Mouse (Mus musculus) gastrocnemius, adult 8-10 months (tissue): Measurements from ENCODE around the gene Dennd5a. TPM values are rescaled to one million over a fixed set of nuclear protein-coding genes. Genes with fewer than 3 reads are reported as not detected.
A peak's percentile ranks its signal among the peaks of the same experiment; 100 is the strongest.

Experiments used
- DNase-seq, 2 experiments: peaks; one replicate each; pipeline ENCODE4 v3.0.0; 2022; ENCODE audit warnings: low spot score in 2 of 2
- total RNA-seq, 4 experiments: library from RNA; stranded (reverse); gene quantifications; 2 replicates each; pipeline ENCODE4 v1.2.4; 2022

Gene Dennd5a
- total RNA-seq, 4 experiments from 2014 or later, result 41.5 to 49.6 (median 45.4) TPM

DNA sequence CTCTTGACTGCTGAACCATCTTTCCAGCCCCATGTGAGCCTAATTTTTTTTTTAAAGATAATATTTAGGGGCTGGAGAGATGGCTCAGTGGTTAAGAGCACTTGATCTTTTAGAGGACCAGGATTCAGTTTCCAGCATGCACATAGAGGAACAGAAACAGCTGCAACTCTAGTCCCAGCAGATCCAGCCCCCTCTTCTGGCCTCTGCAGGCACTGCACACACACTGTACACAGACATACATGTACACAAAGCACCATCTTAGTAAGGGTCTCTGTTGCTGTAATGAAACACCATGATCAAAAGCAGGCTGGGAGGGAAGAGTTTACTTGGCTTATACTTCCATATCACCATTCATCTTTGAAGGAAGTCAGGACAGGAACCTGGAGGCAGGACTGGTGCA lies 5.4 kb upstream of the Dennd5a start:
- no peak for DNase-seq

DNA sequence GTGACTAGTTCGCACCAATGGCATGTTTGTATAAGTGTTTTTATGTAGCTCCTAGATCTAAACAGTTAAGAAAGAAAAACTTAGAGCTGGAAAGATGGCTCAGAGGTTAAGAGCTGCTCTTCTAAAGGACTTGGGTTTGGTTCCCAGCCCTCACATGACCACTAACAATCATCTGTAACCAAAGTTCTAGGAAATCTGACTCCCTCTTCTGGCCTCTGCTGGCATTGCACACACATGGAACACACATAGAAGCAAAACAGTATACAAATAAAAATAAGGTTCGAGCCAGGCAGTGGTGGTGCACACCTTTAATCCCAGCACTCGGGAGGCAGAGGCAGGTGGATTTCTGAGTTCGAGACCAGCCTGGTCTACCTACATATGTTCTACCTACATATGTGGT lies 3.4 kb upstream of the Dennd5a start:
- no peak for DNase-seq

DNA sequence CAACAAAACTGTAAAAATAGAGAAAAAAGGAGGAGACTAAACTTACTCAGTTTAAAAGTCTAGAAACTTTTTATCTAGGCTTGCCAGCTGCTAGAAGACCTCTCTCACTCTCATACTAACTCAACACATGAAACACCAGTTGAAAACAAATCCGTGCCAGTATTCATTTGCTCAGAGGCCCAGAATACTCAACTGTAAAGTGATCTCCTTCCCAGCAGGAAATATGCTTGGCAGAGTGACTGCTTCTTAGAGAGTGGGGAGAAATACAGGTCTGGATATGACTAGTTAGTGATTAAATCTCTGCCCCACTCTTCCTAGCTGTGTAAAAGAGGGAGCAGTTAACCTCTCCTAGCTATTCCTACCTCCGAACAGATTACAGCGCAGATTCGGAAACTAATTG lies 2.3 kb upstream of the Dennd5a start:
- no peak for DNase-seq

DNA sequence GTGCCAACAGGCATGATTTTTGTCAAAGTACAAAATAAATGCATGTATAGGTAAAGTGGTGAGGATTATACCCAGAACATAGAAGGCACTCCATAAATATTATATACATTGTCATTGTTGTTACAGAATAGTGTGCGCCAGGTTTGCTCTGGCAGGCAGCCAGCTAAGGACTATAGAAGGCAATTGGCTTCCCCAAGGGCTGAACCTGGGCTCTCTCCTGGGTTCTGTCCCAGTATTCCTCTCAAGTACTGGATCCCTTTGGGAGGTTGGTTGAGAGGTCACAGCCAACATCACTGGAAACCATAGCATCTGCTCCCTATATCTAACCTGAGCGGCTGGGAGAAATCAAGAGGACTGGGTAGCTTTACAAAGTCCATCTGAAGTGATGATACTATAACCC lies 1.3 kb upstream of the Dennd5a start:
- no peak for DNase-seq

DNA sequence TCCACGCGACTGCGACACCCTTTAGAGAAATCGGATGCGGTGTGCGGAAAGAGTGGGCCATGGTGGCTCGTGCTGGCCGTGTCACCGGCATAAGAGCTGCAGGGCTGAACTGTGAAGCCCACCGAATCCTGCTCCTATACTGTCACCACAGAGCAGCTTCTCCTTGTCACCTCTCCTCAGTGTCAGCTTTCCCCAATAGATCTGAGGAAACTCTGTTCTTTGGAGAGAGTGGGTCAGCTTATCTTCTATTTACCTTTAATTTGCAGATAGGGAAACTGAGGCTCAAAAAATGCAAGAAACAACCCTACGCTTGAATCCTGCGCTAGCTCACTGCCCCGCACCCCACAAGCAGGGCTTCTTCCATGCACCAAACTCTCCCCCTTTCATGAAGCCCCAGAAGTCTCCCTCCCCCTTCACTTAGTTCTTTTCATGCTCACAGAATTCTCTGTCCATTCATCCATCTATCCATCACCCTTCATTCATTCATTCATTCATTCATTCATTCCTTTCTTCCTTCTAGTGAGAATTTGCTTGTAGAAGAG lies 414 bp upstream of the Dennd5a start:
- no peak for DNase-seq

DNA sequence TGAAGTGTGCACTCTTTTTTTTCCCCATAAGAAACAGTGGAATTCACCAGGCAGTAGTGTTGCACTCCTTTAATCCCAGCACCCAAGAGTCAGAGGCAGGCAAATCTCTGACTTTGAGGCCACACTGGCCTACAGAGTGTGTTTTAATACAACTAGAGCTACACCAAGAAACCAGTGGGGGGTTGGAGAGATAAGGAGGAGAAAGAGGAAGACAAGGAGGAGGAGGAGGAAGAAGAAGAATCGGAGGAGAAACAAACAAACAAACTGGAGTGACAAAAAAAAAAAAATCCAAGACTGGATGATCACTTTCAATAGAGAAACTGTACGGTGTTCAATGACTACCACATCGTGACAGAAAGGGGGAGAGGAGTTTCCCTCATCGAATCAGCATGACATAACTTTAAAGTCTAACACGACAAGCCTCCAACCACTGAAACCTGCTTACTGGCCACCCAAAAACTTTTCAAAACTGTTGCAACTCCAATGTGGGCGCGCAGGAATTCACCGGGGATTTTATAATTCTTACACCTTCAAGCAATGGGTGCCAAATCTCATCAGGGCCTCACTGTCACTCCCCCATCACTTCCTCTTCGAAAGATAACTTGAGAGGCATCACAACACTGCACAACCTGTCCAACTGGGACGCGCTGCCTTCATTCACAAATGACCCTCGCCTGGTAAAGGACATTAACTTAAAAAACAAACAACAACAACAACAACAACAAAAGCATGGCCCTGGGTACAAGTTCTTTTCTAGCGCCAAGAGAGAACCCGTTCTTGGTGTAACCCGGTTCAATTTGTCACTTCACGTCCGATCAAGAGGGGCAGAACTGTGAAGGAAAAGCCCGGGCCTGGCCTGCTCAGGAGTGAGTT lies 1.2 kb downstream of the Dennd5a start:
- no peak for DNase-seq

DNA sequence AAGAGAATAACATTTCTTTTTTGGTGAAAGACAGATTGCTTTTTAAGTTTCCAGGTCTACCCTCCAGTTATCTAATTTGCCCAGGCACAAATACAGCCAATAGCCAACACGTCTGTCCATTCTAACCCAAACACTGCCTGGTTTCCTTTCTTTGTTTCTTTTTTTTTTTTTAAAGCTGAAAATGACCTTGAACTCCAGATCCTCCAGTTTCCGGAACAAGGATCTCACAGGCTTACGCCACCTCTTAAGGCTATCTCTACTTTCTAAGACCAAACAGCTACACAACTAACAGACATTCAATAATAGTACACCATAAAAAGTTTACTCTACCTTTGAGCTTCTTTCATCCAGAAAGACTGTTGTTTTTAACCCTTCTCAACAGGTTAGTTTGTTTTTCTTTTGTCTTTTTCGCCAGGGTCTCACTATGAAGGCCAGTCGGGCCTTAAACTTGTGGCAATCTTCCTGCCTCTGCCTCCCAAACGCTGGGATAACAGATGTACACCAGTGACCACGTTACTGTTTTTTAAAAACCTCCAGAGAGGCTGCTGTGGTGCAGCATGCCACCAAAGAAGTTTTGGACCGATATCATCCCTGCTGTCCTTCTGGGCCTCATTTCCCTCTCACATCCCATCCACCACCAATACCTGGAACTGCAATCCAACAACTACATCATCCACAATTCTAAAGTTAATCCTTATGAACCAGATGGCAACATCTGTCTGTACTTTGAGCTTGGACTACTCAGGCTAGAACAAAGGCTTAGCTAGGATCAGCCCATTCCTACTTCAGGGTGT lies 2.1 kb downstream of the Dennd5a start:
- DNase-seq, result no peak

DNA sequence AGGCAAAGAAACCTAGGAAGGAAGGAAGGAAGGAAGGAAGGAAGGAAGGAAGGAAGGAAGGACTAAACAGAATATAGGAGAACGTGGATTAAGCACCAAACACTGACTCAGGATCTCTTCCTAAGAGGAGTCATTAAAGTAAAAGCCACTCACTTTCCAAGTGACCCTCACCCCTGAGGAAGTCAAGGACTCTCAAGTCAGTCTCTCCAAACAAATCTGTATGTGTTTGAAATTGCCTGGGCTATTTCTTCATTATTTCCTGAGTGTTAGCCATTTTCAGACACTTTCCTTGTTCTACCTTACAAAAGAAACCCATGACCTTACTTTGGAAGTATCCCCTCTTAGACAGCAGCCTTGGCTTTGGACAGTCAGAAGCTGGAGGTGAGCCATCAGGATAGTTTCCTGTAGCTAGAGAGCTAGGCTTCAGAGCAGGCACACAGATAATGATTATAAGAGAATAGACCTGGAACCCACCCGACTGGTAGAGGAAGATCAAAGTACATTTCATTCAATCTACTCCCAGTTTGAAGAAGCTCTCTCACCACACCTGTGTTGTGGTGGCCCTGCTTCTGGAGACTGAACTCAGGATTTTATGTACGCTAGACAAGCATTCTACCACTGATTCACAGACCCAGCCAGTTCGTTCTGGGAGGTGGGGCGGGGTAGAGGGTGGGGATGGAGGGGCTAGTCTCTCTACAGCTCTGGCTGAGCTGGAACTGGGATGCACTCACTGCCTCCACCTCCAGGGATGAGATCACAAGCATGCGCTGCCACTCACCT lies 5.5 kb downstream of the Dennd5a start:
- no peak for DNase-seq

DNA sequence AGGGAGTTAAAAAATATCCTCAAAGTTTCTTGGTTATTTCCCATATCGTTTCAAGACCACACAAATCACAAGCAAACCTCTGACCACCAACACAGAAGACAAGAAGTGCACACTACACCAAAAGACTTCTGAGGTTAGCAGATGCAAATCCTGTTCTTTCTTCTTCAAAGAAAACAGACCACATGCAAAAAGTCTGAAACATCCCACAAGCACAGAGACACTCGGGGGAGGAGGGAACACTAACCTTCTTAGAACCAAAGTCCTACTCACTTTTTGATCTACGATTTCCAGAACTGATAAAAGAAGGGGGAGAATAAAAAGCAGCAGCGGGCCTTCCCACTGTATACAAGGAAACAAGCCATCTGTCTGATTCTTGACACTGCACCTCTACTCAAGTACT lies 9.0 kb downstream of the Dennd5a start:
- no peak for DNase-seq

DNA sequence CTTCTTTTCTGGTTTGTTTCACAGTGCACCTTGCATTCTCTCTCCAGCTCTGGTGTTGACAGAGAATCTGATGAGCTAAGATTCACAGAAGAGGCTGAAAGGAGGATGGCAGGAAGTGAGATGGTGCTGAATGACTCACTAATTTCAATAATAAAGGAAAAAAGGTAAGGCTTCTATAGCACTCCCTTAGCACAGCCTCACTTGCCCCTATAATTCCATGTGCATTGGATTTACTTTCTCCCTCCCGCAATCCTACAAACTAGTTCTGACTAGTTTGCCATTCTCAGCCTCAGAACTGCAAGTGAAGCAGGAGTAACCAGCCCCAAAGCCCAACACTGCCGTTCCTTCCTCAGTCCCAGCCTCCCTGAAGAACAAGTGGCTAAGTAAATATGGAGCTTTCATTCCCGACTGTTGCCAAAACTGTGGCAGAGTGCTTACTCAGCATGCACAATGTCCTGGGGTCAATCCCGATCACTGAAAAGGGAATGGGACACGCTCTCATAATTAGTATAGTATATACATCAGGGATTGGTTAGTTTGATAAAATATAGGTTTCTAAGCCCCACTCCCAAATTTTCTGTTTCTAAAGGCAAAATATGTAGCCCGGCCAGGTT lies 15.7 kb downstream of the Dennd5a start:
- DNase-seq, result no peak

DNA sequence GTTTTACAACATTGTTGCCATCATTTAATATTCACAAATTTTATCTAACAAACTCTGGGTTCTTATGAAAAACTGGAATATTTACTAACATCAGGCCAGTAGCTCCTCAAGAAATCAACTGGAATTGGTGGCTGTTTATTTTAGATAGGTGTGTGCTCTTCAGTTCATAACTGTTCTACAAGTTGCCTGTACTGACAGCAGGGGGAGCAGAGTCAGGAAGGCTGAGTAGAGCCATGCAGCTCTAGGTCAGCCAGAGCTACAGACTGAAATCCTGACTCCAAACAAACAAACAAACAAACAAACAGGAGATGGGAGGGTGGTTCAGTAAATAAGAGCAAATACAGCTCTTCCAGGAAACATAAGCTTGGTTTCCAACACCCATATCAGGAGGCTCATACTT lies 30.6 kb downstream of the Dennd5a start:
- DNase-seq, result no peak

DNA sequence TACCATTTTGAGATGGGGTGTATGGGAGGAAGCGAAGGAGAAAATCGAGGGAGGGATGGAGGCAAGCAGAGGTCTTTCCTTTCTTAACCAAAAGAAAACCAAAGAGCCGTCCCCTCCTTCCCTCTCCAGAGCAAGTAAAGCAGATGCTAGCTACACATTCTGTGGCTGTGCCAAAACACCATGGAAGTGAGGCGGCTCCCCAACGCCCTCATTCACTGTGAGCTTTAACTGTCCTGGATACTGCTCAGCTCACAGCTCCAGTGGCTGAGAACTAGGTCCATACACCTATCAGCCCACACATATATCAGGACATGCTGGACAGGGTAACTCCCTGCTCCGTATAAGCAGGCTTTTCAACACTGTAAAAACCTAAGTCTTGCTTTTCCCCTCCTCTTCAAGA lies 31.9 kb downstream of the Dennd5a start:
- no peak for DNase-seq

DNA sequence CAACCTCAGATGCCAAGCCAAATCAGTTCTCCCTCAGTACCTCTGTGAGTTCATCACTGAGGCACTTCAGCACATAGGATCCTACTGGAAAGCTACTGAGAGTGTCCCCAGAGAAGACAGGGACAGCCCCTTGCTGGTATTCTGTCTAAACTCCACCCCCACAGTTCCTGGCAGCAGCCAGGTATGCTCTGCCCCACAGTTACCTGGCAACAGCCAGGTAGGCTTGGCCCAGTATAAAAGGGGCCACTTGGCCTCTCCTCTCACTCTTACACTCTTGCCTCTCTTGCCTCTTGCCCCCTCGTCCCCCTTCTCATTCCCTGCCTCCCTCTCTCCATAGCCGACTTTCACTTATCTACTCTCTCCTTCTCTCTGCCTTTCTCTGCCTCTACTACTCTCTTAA lies 35.3 kb downstream of the Dennd5a start:
- no peak for DNase-seq

DNA sequence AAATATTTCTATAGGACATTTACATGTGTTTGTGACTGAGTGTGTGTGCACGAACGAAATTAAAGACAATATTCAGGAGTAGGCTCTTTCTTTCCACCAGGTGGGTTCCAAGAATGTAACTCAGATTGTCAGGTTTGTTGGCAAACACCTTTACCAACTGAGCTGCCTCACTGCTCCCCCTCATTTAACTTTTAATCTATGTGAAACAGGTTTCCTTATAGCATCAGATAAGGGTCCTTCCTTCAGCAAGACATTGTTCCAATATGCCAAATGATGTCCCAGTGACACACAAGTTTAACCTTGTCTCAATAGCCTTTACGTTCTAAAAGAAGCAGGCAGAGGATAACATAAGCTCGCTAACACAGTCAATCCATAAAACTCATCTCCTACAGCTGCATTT lies 37.4 kb downstream of the Dennd5a start:
- no peak for DNase-seq

DNA sequence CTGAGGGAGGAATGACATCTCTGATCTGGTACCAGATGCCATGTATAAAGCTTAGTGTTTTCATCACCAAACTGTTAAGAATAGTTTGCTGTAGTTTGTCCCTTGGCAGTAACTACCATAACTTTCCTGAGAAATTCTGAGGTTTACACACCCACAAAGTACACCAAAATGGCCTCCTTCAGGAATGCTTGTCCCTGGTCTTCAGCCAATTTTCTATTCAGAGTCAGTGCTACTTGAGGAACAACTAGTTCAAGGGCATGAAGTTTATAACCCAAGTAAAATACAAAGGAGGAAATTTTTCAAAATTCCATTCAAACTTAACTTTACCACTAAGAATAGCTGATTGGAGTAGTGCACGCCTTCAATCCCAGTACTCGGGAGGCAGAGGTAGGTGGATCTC lies 54.1 kb downstream of the Dennd5a start:
- DNase-seq, result no peak

DNA sequence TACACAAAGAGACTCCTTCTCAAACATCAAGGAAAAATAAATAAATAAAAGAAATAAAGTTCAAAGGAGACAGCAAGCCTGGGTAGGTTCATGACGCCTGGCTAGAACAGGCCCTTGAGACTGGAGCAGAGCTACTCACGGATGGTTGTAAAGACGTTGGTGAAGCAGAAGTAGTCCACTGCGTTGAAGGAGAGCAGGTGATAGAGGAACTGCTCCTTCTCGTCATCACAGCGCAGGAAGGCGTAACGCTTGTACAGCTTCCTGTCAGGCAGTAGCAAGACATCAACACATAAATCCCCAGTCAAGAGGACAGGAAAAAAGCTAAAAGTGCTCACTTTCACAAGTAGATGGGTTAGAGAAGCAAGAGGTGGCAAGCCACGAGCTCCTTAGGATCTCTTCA lies 59.3 kb downstream of the Dennd5a start:
- DNase-seq, result no peak

DNA sequence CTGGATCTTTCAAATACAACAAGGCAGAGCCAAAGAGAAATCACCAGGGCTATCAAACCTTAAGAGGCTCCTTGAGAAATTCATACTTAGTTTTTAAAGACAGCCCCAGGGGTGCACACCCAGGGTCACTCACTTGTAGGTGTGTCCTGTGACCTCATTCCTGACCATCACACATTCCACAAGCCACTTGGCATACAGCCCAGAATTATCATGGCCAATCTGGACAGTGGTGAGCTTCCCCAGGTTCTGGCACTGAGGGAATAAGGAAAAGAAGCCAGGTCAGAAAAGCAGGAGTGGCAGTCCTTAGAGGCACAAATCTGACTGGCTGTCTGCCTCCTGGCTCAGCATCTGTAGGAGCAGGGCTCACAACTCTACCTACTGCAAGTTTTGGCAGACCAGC lies 61.4 kb downstream of the Dennd5a start:
- DNase-seq, result no peak

DNA sequence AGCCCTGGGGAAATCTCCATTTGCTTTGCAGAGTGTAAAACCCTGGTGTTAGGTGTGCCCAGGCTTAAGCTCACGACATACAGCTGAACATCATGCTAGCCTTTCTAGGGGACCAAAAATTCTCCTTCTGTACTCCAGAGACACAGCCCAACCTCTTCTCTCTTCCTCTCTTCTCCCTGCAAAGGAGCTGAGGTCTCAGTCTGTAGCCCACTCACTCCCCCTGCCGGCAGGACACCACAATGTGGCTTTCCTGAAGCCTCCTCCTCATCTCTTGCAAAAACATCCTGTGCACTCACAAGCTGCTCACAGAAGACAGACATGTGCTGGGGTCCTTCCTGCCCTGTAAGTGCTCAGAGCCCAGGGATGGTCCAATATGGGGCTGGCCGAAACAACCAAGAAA lies 67.7 kb downstream of the Dennd5a start:
- DNase-seq, result peak; percentile 23 to 41

DNA sequence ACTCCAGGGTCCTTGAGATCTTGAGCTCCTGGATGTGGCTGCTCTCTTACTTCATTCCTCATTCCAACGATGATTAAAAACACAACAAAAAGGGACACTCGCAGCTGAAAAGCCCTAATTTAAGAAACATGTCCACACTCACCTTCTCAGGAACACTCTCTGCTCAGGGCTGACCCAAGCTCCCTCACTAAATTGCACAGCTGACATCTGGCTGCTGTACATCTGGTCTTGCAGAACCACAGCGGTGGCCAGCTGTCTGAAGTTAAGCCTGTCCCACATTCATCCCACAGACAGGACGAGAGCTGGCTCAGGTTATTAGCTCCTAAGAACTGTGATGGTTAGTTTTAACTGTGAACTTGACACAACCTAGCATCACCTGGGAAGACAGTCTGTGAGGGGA lies 68.5 kb downstream of the Dennd5a start:
- DNase-seq, result no peak

DNA sequence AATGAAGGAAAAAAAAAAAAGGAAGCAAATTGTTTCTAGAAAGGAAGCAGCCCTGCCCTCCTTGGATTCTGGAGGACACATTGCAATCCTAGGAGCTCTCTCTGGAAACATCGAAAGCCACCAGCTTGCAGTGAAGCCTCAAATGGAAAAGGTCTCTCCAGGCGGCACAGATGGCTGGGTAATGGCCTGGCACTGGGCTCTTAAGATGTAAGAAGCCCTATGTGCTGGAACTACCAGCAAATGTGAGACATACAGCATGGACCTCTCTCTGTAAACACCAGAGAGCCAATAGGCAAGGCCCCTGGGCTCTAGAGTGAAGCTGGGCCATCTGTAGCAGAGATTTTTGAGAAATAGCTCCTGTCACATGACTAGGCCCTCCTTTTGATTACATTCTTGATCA lies 70.0 kb downstream of the Dennd5a start:
- DNase-seq, result no peak

DNA sequence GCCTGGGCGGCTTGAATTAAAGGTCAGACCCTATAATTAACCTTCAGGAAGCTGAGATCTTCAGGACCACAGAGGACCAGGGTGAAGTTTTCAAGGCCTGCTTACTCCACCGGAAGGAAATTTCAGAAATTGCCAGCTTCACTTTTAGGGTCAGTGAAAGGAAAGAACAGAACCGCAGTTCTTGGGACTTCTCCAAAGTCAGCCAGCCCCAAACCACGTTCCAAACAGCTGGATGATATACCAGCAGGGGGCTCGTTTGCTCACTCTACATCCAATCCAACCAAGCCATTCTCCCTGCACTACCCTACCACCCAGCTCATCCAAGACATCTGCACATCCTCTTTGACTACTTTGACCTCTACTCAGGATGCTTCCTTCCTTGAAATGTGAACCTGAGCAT lies 71.0 kb downstream of the Dennd5a start:
- no peak for DNase-seq
